ENCODE assay signal across 26 mouse cellular contexts in genomic region chr17:36897552-36898205, GRCm38 (mm10). TPM values are rescaled to one million over a fixed set of nuclear protein-coding genes. Genes with fewer than 3 reads are reported as not detected.
"Had no signal": no experiment of that assay in that cellular context is flagged by ENCODE, and none has a peak within 500 bp of the region (broad histone marks: within the 10 kb centered on the region; RNA-seq: fewer than 3 reads in every experiment).

Trim31 (plus strand) TSS chr17:36898118.

- H3K9ac ChIP-seq: kidney, embryonic 15.5 days; limb, embryonic 13.5 days; liver, embryonic 13.5 days; lung, embryonic 14.5 days; midbrain, embryonic 12.5 days; midbrain, embryonic 15.5 days; neural tube, embryonic 12.5 days; neural tube, embryonic 15.5 days had no signal

- H3K27ac ChIP-seq: kidney, embryonic 15.5 days; limb, embryonic 10.5 days; limb, embryonic 13.5 days; liver, embryonic 13.5 days; macrophage; midbrain, embryonic 12.5 days; midbrain, embryonic 15.5 days; neural tube, embryonic 12.5 days; neural tube, embryonic 15.5 days had no signal

- H3K4me2 ChIP-seq: kidney, embryonic 15.5 days; limb, embryonic 13.5 days; liver, embryonic 13.5 days; lung, embryonic 14.5 days; midbrain, embryonic 12.5 days; midbrain, embryonic 15.5 days; neural tube, embryonic 12.5 days; neural tube, embryonic 15.5 days had no signal

- H3K36me3 ChIP-seq: kidney, embryonic 15.5 days; limb, embryonic 10.5 days; limb, embryonic 13.5 days; liver, embryonic 13.5 days; midbrain, embryonic 12.5 days; midbrain, embryonic 15.5 days; neural tube, embryonic 12.5 days; neural tube, embryonic 15.5 days had no signal

- DNase-seq: kidney, adult 8-10 months; kidney, postnatal 10 days; kidney, postnatal 36 days; layer of hippocampus, adult 9-11 months; liver; liver, embryonic 13.5 days; lung, embryonic 14.5 days; right cerebral cortex, adult 18-20 months; right cerebral cortex, postnatal 14 days; right cerebral cortex, postnatal 4 days; spleen, adult 18-20 months; thymus, adult 2 months; thymus, postnatal 14 days; thymus, postnatal 4 days had no signal

- H3K4me1 ChIP-seq: kidney, embryonic 15.5 days; limb, embryonic 10.5 days; limb, embryonic 13.5 days; liver, embryonic 13.5 days; midbrain, embryonic 12.5 days; midbrain, embryonic 15.5 days; neural tube, embryonic 12.5 days; neural tube, embryonic 15.5 days had no signal

- H3K27me3 ChIP-seq: kidney, embryonic 15.5 days; limb, embryonic 13.5 days; midbrain, embryonic 12.5 days; midbrain, embryonic 15.5 days; neural tube, embryonic 12.5 days; neural tube, embryonic 15.5 days had no signal

- H3K9me3 ChIP-seq: kidney, embryonic 15.5 days; limb, embryonic 10.5 days; limb, embryonic 13.5 days; liver, embryonic 13.5 days; midbrain, embryonic 12.5 days; midbrain, embryonic 15.5 days; neural tube, embryonic 12.5 days; neural tube, embryonic 15.5 days had no signal

- ATAC-seq: inflammation-experienced regulatory T-cells, adult 6 months; lung, postnatal 0 days; midbrain, embryonic 15.5 days had no signal

- H3K4me3 ChIP-seq: kidney, embryonic 15.5 days; layer of hippocampus, adult 2 months; limb, embryonic 10.5 days; limb, embryonic 13.5 days; liver, embryonic 13.5 days; midbrain, embryonic 12.5 days; midbrain, embryonic 15.5 days; neural tube, embryonic 12.5 days; neural tube, embryonic 15.5 days had no signal

RNA-seq across cellular contexts. Expression of gene Trim31, which starts in this region (rescaled TPM):
- polyA plus RNA-seq: inflammation-experienced regulatory T-cells, adult 6 months; kidney, embryonic 15.5 days; limb, embryonic 10.5 days; limb, embryonic 13.5 days; liver, embryonic 13.5 days; lung, postnatal 0 days; macrophage; midbrain, embryonic 12.5 days; midbrain, embryonic 15.5 days; neural tube, embryonic 12.5 days; neural tube, embryonic 15.5 days; testis, adult 2 months had no signal
